Mouse (Mus musculus) liver, postnatal 0 days (tissue): ENCODE data around the gene Ddx55. TPM values are rescaled to one million over a fixed set of nuclear protein-coding genes. Genes with fewer than 3 reads are reported as not detected.
"Not testable (repeated sequence)": the region's sequence is repeated elsewhere in the genome, so short reads cannot be mapped to it uniquely, and the experiment has no call there.

ENCODE experiments used
- ATAC-seq: fragments of 200-750 bp; cut with Nextera tagmentation; 2 replicates; pipeline ENCODE4 v1.8.0; 2017; ENCODE audit warnings: mild to moderate bottlenecking, moderate library complexity
- DNase-seq: peaks from one replicate; pipeline ENCODE4 v3.0.0-alpha.2; 2016
- H3K27ac ChIP-seq: fragments of 300-500 bp; sonication (generic); 2 replicates; pipeline ENCODE4 v1.5.1; 2014; ENCODE audit warnings: antibody characterized with exemption, moderate library complexity, mild to moderate bottlenecking, low read depth
- H3K27me3 ChIP-seq: fragments of 300-500 bp; sonication (generic); 2 replicates; pipeline ENCODE4 v1.6.1; 2014; ENCODE audit warnings: low read length, control low read depth, mixed read lengths; ENCODE audit not compliant: insufficient read depth
- H3K36me3 ChIP-seq: fragments of 300-500 bp; sonication (generic); replicated peaks from 2 replicates; pipeline ENCODE4 v1.6.1; 2014; ENCODE audit warnings: mild to moderate bottlenecking, control low read depth, low read length, moderate library complexity, mixed read lengths; ENCODE audit not compliant: insufficient read depth
- H3K4me1 ChIP-seq: fragments of 300-500 bp; sonication (generic); 2 replicates; pipeline ENCODE4 v1.6.1; 2014; ENCODE audit warnings: antibody characterized with exemption, mild to moderate bottlenecking, control low read depth; ENCODE audit not compliant: insufficient read depth
- H3K4me2 ChIP-seq: fragments of 300-500 bp; sonication (generic); 2 replicates; pipeline ENCODE4 v1.6.1; 2014; ENCODE audit warnings: low read depth, mild to moderate bottlenecking, low read length, moderate library complexity, mixed read lengths
- H3K4me3 ChIP-seq: fragments of 300-500 bp; sonication (generic); 2 replicates; pipeline ENCODE4 v1.5.1; 2014; ENCODE audit warnings: low read depth, low read length
- H3K9ac ChIP-seq: fragments of 300-500 bp; sonication (generic); replicated peaks from 2 replicates; pipeline ENCODE4 v1.6.1; 2014; ENCODE audit warnings: mild to moderate bottlenecking, moderate library complexity
- H3K9me3 ChIP-seq: fragments of 300-500 bp; sonication (generic); 2 replicates; pipeline ENCODE4 v1.6.1; 2016; ENCODE audit warnings: mild to moderate bottlenecking, control low read depth, low read length, mixed read lengths
- CTCF ChIP-seq: sonication (generic); IDR thresholded peaks from 2 replicates; pipeline ENCODE4 v1.5.1; 2016; ENCODE audit warnings: antibody characterized with exemption, low read depth
- EP300 ChIP-seq: IDR thresholded peaks from 2 replicates; pipeline ENCODE4 v1.6.1; 2016; ENCODE audit warnings: antibody characterized with exemption, low read depth, mild to moderate bottlenecking
- WGBS: fragments of 180-500 bp; shearing (Covaris S2); extraction: QIAGEN DNeasy Blood & Tissue Kit; methylation state at CpG from one replicate; pipeline ENCODE4 v1.1.7; 2014; ENCODE audit not compliant: insufficient replicate concordance; 5-methylcytosine and 5-hydroxymethylcytosine counted together
- polyA plus RNA-seq: library from polyadenylated mRNA; unstranded; fragments of >200 nt; fragmentation: Nextera tagmentation; extraction: Ambion mirVana; gene quantifications from 2 replicates; pipeline ENCODE4 v1.2.1, GENCODE M21; 2015

Ddx55 gene
- polyA plus RNA-seq, 1 experiment from 2014 or later, result 3.7 TPM

GRCm38 (mm10) chr5:124540905-124541601, 11.6 kb upstream of the Ddx55 start:
- peak; percentile 79 for DNase-seq
- no peaks in the 10 kb centered on the region for H3K27me3 ChIP-seq
- peak overlapping the region; percentile 90 for H3K4me3 ChIP-seq
- H3K4me1 ChIP-seq, result peaks cover 15% of the 10 kb centered on the region
- H3K36me3 ChIP-seq, result peaks cover 31% of the 10 kb centered on the region
- H3K27ac ChIP-seq, result peak overlapping the region; percentile 94
- H3K9me3 ChIP-seq, result no peaks in the 10 kb centered on the region
- ATAC-seq, result peak; percentile 85
- no peak for TF ChIP-seq CTCF
- no peak for TF ChIP-seq EP300
- WGBS, result under 1% methylated on average over 51 of the region's 89 CpGs
- H3K4me2 ChIP-seq, result peak overlapping the region; percentile 71
- peak overlapping the region; percentile 87 for H3K9ac ChIP-seq

DNA sequence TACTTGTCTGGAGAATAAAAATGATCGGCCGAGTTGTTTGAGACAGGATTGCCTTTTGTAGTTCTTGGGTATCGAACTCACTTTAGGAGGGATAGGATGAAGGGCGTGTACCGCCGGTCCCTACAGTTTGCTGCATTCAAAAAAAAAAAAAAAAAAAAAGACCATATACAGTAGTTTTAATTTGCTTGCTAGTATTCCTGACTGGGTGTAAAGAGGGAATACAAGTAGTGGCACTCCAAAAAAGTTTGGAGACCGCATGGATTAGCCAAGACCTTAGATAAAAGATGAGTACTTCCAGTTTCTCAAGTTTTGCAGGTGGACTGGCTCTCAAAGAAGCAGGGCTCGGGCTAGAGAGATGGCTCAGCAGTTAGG, 11.1 kb upstream of the Ddx55 start:
- Histone ChIP-seq H3K27me3 (no peaks in the 10 kb centered on the region), H3K27ac (peak overlapping the region; percentile 94), H3K4me1 (peaks cover 14% of the 10 kb centered on the region), H3K36me3 (peaks cover 37% of the 10 kb centered on the region), H3K9ac (peak overlapping the region; percentile 87), H3K4me2 (peak overlapping the region; percentile 71), H3K4me3 (peak overlapping the region; percentile 90), H3K9me3 (no peaks in the 10 kb centered on the region)
- TF ChIP-seq EP300 (no peak), CTCF (no peak)
- WGBS, result 7% methylated on average over 8 of the region's 8 CpGs
- ATAC-seq, result no peak
- DNase-seq, result no peak

DNA sequence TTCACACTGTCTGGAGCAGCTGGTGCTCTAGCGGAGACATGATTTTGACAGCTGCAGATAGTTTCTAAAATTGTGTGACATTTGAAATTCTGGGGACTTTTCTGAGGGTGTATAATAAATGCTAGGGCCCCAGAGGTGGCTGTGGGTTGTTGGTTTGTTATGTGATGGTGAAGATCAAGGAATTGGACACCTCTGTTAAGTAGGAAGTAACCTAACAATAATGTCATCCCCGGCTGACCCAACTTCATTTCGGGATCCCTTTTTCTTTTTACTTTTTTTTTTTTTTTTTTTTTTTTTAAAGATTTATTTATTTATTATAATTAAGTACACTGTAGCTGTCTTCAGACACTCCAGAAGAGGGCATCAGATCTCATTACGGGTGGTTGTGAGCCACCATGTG, 1.9 kb upstream of the Ddx55 start:
- not testable (repeated sequence) for H3K9ac ChIP-seq, ATAC-seq, H3K4me2 ChIP-seq, DNase-seq, H3K4me3 ChIP-seq, H3K27me3 ChIP-seq, H3K27ac ChIP-seq, H3K9me3 ChIP-seq
- 83% methylated on average over 4 of the region's 4 CpGs for WGBS
- peaks cover 33% of the 10 kb centered on the region for H3K36me3 ChIP-seq
- H3K4me1 ChIP-seq, result peaks cover 14% of the 10 kb centered on the region

DNA sequence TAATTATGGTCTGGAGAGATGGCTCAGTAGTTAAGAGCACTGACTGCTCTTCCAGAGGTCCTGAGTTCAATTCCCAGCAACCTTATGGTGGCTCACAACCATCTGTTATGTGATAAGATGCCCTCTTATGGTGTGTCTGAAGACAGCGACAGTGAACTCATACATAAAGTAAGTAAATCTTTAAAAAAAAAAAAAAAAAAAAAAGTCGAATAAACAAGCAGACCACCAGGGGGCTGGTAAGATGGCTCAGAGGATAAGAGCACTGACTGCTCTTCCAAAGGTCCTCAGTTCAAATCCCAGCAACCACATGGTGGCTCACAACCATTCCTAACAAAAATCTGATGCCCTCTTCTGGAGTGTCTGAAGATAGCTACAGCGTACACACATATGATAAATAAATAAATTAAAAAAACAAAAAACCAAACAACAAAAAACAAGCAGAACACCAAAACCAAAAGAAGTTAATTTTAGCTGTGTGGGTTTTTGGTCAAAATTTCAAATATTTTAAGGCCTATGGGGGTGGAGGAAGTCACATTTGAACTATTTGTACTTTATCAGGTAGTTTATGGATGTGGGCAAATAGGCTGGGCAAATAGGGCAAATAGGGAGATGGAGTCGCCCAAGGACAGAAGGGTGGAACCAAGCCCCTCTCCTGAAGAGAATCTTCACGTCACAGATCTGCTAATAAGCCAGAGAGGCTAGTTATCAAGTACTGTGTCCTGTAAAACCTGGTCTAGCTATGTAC, 1.1 kb upstream of the Ddx55 start:
- not testable (repeated sequence) for H3K9me3 ChIP-seq, DNase-seq, H3K27me3 ChIP-seq, ATAC-seq
- WGBS, result 31% methylated on average over 5 of the region's 5 CpGs
- H3K4me1 ChIP-seq, result peaks cover 14% of the 10 kb centered on the region
- peak overlapping the region; percentile 84 for H3K9ac ChIP-seq
- peak overlapping the region; percentile 95 for H3K4me2 ChIP-seq
- H3K36me3 ChIP-seq, result peaks cover 26% of the 10 kb centered on the region
- H3K4me3 ChIP-seq, result peak overlapping the region; percentile 95
- peak; percentile 21; the same call in 1 of the 2 replicates for TF ChIP-seq CTCF
- peak overlapping the region; percentile 82 for H3K27ac ChIP-seq

GRCm38 (mm10) chr5:124552094-124552472, 581 bp upstream of the Ddx55 start:
- H3K4me3 ChIP-seq, result peak overlapping the region; percentile 95
- no peak for ATAC-seq
- no peaks in the 10 kb centered on the region for H3K9me3 ChIP-seq
- H3K27me3 ChIP-seq, result no peaks in the 10 kb centered on the region
- peak overlapping the region; percentile 95 for H3K4me2 ChIP-seq
- DNase-seq, result no peak
- 6% methylated on average over 9 of the region's 9 CpGs for WGBS
- H3K36me3 ChIP-seq, result peaks cover 27% of the 10 kb centered on the region
- no peak for TF ChIP-seq CTCF
- no peak for TF ChIP-seq EP300
- peak overlapping the region; percentile 84 for H3K9ac ChIP-seq
- H3K27ac ChIP-seq, result peak overlapping the region; percentile 82
- peaks cover 14% of the 10 kb centered on the region for H3K4me1 ChIP-seq

- H3K4me2 ChIP-seq, result peak overlapping the region; percentile 95
- H3K4me1 ChIP-seq, result peaks cover 14% of the 10 kb centered on the region
- no peaks in the 10 kb centered on the region for H3K27me3 ChIP-seq
- no peak overlapping the region for H3K27ac ChIP-seq
- ATAC-seq, result no peak
- peaks cover 22% of the 10 kb centered on the region for H3K36me3 ChIP-seq
- DNase-seq, result no peak
- no peak for TF ChIP-seq EP300
- no peak for TF ChIP-seq CTCF
- H3K9me3 ChIP-seq, result no peaks in the 10 kb centered on the region
- 60% methylated on average over 6 of the region's 6 CpGs for WGBS
- peak overlapping the region; percentile 84 for H3K9ac ChIP-seq
- peak overlapping the region; percentile 95 for H3K4me3 ChIP-seq
Observed at GRCm38 (mm10) chr5:124553607-124554006, 943 bp downstream of the Ddx55 start.
